Mouse (Mus musculus) MEL (cell line): ENCODE data around the gene Cactin.

ENCODE experiments used
- CTCF ChIP-seq, 3 experiments: IDR thresholded peaks in 2 of 3; conservative IDR thresholded peaks in 1 of 3; 2 replicates each; pipeline ENCODE4 v1.5.1; 2011 to 2012; ENCODE audit warnings: low read length in 3 of 3, low read depth in 2 of 3, mild to moderate bottlenecking in 2 of 3, improper control_type of control experiment in 1 of 3, inconsistent platforms in 1 of 3, mixed read lengths in 1 of 3, moderate library complexity in 1 of 3; ENCODE audit not compliant: control insufficient read depth in 1 of 3, insufficient read depth in 1 of 3, poor library complexity in 1 of 3, severe bottlenecking in 1 of 3
- EP300 ChIP-seq, 2 experiments: IDR thresholded peaks; 2 replicates each; pipeline ENCODE4 v1.6.1; 2011; ENCODE audit warnings: improper control_type of control experiment in 2 of 2, low read length in 2 of 2, low read depth in 1 of 2, mild to moderate bottlenecking in 1 of 2

- TF ChIP-seq CTCF (IDR thresholded peaks at IDR 0.05 in 2 of 3, conservative IDR thresholded peaks at IDR 0.05 in 1 of 3; ENCODE audit: control insufficient read depth in 1 of 3, insufficient read depth in 1 of 3, low read depth in 2 of 3, low read length in 3 of 3, poor library complexity in 1 of 3, severe bottlenecking in 1 of 3) (no peak; a peak in 1 of 6 replicates), EP300 (IDR thresholded peaks at IDR 0.05; ENCODE audit: low read depth in 1 of 2, low read length in 2 of 2) (no peak)
These were observed at the start of gene Cactin for GRCm38 (mm10) chr10:81320550-81321347.
